Mouse (Mus musculus) urinary bladder, postnatal 36 days (tissue): ENCODE measurements at regions not wholly inside any gene's neighbourhood (a gene's known extent, or its start where the extent isn't known, plus 50 kb on each side); places are given as distances from the start of the nearest gene placed in this dataset.
A peak's percentile ranks its signal among the peaks of the same experiment; 100 is the strongest.

ENCODE experiments used
- DNase-seq, 2 experiments: peaks; one replicate each; pipeline ENCODE4 v3.0.0; 2022; ENCODE audit warnings: low spot score in 2 of 2, mixed read lengths in 1 of 2

- no peak for DNase-seq
Measured at GRCm38 (mm10) chr14:105501792-105502632, 243.6 kb downstream of the Ndfip2 start.

DNA sequence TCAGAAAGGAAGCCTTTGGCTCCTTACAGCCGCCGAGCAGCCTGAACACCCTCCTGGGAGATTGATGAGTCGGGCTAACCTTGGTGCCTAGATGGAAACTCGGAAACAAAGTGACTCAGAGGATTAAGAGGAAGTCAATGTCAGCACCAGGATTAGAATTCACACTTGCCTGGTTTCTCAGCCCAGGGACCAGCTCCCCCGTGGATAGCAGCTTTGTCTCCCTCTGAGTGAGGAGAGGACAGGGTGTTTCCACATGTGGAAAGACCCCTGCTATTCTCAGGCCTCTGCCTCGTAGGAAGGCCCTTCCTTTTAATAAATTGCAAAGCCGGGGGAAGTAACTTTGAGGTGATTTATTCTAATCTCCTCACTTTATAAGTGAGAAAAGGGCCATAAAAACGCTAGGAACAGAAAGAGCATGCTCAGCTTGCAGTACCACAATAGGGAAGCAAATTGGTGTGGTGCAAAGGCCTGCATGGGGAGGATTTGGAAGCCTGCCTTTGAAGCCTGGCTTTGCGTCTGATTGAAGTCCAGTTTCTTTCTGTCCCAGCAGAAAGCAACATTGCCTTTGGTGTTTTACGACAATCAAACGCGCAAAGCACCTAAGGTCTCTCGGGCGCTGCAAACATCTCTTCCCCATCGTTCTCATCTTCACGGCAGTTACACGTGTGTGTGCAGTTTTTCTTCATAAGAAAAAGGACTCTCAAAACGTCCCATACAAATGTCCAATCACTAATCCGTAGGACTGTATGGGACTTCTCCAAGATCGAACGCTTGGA, 242.8 kb downstream of the Ndfip2 start:
- DNase-seq: no peak

- DNase-seq: no peak
Measured at GRCm38 (mm10) chr14:105499319-105499895, 241.0 kb downstream of the Ndfip2 start.

GRCm38 (mm10) chr14:105498155-105498906, 240.0 kb downstream of the Ndfip2 start:
- DNase-seq: no peak

DNA sequence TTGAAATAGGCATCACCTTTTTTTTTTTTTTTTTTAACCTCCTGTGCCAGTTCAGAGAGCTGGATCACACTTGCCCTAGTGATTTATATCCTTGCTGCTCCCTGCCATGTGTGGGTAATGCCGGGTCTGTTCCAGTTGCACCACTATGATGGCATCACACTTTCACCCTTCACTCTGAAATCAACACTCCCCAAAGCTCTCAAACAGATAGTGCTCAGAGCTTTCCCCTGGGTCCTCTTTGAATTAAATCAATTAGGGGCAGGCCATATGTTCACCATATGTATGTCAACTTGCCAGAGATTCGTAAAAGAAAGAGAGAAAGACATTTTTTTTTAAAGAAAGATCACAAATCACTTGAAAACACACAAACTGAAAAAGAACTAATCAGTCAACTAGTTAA, 236.8 kb downstream of the Ndfip2 start:
- no peak for DNase-seq

GRCm38 (mm10) chr14:105494415-105494814, 236.0 kb downstream of the Ndfip2 start:
- DNase-seq: no peak

DNA sequence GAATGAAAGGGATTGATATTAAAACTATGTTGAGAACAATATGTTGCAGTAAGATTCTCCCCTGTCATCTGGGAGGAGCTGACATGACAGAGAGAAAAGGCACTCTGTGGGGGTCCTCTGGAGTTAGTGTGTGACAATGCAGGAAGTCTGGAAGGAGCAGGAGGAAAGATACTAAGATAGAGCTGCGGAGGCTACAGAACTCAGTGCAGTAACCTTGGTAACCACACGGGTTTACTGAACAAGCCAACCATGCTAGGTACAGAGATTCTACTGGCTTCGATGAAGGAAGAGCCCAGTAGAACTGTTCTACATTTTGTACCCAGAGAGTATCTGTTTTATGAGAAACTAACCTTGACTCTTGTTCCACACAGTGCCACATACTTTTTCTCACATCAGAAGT, 231.8 kb downstream of the Ndfip2 start:
- DNase-seq: no peak

GRCm38 (mm10) chr14:105483352-105484083, 225.1 kb downstream of the Ndfip2 start:
- DNase-seq: peak; percentile 18 to 33

DNA sequence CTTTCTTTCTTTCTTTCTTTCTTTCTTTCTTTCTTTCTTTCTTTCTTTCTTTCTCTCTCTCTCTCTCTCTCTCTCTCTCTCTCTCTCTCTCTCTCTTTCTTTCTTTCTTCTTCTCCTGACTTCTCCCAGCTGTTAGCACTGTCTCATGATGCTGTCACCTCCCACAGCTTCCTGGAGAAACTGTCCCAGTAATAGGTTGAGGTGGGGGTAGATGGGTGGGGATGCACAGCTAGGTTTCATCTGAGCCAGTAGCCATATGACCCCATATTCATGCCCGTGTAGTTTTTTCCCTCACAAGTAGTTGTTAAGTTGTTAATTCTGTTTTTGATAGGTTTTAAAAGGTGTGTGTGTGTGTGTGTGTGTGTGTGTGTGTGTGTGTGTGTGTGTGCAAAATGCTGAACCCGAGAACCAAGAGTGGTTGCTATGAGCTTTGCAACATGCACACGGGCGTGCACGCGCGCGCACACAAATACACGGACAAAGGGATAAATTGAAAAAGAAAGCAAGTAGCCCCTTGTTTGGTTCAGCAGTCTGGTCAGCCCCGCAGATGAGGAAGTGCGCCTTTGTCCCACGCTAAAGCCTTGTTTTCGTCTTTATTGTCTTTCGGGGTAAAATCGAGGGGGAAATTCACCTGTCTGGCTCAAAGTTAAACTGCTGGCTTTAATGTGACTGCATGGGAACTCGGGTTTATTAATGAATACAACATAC, 224.4 kb downstream of the Ndfip2 start:
- no peak for DNase-seq

- DNase-seq: no peak
Measured at GRCm38 (mm10) chr14:105480048-105480447, 221.7 kb downstream of the Ndfip2 start.

DNA sequence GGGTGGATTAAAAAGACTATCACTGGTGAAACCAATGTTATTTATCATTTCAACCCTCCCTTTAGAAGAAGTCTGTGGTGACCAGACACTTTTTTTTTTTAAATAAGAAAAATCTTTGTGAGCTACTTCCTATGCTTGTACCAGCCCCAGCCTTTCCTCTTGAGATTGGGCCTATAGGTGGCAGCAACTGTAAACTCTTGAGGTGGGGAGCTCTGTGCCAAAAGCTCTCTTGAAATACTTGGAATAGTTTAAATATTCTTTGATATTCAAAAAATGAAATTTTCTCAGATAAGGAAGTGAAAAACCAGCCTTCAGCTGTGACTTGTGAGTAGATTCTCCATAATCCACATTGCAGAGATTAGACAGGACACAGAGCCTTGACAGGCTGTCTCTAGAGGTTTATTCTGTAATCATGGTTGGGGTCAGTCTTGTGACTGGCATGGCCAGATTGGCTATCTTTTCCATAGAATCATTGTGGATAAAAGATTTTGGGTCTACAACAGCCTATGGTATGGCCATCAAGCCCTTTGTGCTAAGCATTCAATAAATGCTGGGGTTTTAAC, 216.7 kb downstream of the Ndfip2 start:
- DNase-seq: no peak

- peak in 1 of 2 experiments; percentile 20 for DNase-seq
Measured at GRCm38 (mm10) chr14:105448919-105449458, 190.6 kb downstream of the Ndfip2 start.

GRCm38 (mm10) chr14:105447088-105447487, 188.7 kb downstream of the Ndfip2 start:
- no peak for DNase-seq

DNA sequence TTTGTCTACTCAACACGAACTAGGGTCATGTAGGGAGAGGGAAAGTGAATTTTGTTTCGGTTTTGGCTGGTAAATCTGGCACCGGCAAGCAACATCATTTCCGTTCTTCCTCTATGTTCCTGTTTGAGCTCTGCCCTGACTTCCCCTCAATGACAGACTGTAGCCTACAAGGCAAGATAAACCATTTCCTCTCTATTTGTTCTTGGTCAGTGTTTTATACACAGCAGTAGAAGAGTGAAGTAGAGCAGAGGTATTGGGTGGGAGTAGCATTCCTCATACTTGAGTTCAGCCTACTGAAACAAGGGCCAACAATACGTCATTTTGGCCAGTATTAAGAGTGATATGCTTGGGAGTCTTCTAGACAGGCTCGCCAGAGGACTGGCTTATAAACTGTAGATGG, 177.0 kb downstream of the Ndfip2 start:
- no peak for DNase-seq

DNA sequence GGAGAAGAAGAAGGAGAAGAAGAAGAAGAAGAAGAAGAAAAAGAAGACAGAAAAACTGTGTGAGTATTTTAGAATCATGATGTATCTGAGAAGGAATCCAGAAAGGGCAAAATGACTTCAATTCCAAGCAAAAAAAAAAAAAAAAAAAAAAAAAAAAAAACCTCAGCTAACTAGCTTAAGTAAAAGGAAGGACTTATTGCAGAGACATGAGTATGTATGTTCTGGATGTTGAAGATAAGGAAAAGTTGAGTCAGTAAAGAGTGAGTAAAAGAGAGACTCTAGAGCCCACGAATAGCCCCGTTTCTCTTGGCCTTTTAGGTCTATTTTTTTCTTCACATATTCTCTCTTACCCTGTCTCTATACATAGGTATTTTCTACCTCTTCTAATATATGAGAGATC, 175.1 kb downstream of the Ndfip2 start:
- DNase-seq: no peak

DNA sequence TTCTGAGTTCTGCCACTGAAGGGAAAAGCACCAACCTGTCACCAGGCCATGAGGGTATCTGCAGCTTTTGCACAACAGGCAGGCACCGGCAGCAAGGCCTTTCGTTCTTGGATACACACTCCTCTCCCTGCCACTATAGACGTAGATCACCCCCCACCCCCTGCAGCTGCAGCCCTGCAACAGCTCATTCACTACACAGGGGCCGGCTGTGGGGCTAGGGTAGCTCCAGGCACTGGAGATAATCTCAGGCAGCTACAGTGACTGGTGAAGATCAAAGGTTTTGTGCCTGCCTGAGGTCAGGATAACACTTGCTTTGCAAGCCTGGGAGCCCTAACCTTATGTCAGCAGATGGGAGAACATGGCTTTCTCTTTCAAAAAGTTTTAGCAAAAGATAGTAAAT, 174.3 kb downstream of the Ndfip2 start:
- no peak for DNase-seq

DNA sequence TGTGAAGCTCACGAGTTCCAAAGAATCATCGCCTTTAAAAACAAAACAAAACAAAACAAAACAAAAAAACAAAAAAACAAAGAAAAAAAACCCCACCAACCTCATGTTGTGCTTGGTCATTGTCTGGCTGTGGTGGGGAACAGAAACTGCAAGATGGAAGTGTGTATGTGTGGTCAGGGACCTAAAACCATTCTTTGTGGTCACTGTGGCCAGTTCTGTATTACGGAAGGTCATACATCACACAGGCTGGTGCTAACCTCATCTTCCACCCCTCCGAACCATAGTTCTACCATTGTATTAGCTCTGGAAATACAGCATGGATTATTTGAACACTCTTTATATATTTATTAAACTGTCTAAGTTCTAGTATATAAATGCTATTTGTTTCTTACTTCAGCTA, 173.2 kb downstream of the Ndfip2 start:
- no peak for DNase-seq

- DNase-seq: no peak
Measured at GRCm38 (mm10) chr14:105429664-105430257, 171.4 kb downstream of the Ndfip2 start.

- no peak for DNase-seq
Measured at GRCm38 (mm10) chr14:105427474-105427901, 169.1 kb downstream of the Ndfip2 start.
